Mouse (Mus musculus) colon, adult 2 months (tissue): ENCODE data around the gene Ap4s1. TPM values are rescaled to one million over a fixed set of nuclear protein-coding genes. Genes with fewer than 3 reads are reported as not detected.

ENCODE experiments used
- polyA plus RNA-seq: library from polyadenylated mRNA; depleted of rRNA; stranded (reverse); fragments of >200 nt; gene quantifications from 2 replicates; pipeline ENCODE4 v1.2.3, GENCODE M21; 2012; rRNA removed

The Ap4s1 gene
- 4.1 and 7.9 TPM in 2 replicates for polyA plus RNA-seq

GRCm38 (mm10) chr12:51690893-51691844, at the start of gene Ap4s1:
Gene Ap4s1 (plus strand): TSS chr12:51691033.

GRCm38 (mm10) chr12:51691845-51692632, 1.2 kb downstream of the Ap4s1 start, which contains the start of gene Strn3:
Gene Strn3 (minus strand): TSS chr12:51691897.

Other genes with a start within 250 kb of the Ap4s1 start
- gene Coch, start 97.7 kb upstream of the Ap4s1 start, polyA plus RNA-seq: 0.79 and 1.1 TPM in 2 replicates
- gene Strn3, start 864 bp downstream of the Ap4s1 start, polyA plus RNA-seq: 14.5 and 15.3 TPM in 2 replicates
- 8.7 and 11.2 TPM in 2 replicates for gene Hectd1, start 138.5 kb downstream of the Ap4s1 start, polyA plus RNA-seq